Mouse (Mus musculus) forebrain, embryonic 12.5 days (tissue): ENCODE data around the gene Nek11. TPM values are rescaled to one million over a fixed set of nuclear protein-coding genes. Genes with fewer than 3 reads are reported as not detected.

Experiments
- ATAC-seq: fragments of 200-750 bp; cut with Nextera tagmentation; 2 replicates; pipeline ENCODE4 v1.8.0; 2017; ENCODE audit warnings: moderate TSS enrichment; ENCODE audit not compliant: low FRiP score
- H3K27ac ChIP-seq: fragments of 300-500 bp; sonication (generic); 2 replicates; pipeline ENCODE4 v1.5.1; 2016; ENCODE audit warnings: mild to moderate bottlenecking
- H3K27me3 ChIP-seq: fragments of 300-500 bp; sonication (generic); 2 replicates; pipeline ENCODE4 v1.6.1; 2016; ENCODE audit warnings: mild to moderate bottlenecking
- H3K36me3 ChIP-seq: fragments of 300-500 bp; sonication (generic); replicated peaks from 2 replicates; pipeline ENCODE4 v1.6.1; 2016; ENCODE audit warnings: mild to moderate bottlenecking
- H3K4me1 ChIP-seq: fragments of 300-500 bp; sonication (generic); 2 replicates; pipeline ENCODE4 v1.6.1; 2016
- H3K4me2 ChIP-seq: fragments of 300-500 bp; sonication (generic); 2 replicates; pipeline ENCODE4 v1.6.1; 2016; ENCODE audit warnings: mild to moderate bottlenecking, moderate library complexity
- H3K4me3 ChIP-seq: fragments of 300-500 bp; sonication (generic); replicated peaks from 2 replicates; pipeline ENCODE4 v1.5.1; 2016; ENCODE audit warnings: mild to moderate bottlenecking
- H3K9ac ChIP-seq: fragments of 300-500 bp; sonication (generic); 2 replicates; pipeline ENCODE4 v1.6.1; 2016; ENCODE audit warnings: mild to moderate bottlenecking
- H3K9me3 ChIP-seq: fragments of 300-500 bp; sonication (generic); 2 replicates; pipeline ENCODE4 v1.6.1; 2016
- WGBS: fragments of 180-500 bp; shearing (Covaris S2); methylation state at CpG from one replicate; pipeline ENCODE4 v1.1.7; 2016; 5-methylcytosine and 5-hydroxymethylcytosine counted together
- polyA plus RNA-seq: library from polyadenylated mRNA; unstranded; fragments of >200 nt; fragmentation: Nextera tagmentation; extraction: Ambion mirVana; gene quantifications from 2 replicates; pipeline ENCODE4 v1.2.1, GENCODE M21; 2016

Gene Nek11
- 0.70 and 1.0 TPM in 2 replicates for polyA plus RNA-seq

DNA sequence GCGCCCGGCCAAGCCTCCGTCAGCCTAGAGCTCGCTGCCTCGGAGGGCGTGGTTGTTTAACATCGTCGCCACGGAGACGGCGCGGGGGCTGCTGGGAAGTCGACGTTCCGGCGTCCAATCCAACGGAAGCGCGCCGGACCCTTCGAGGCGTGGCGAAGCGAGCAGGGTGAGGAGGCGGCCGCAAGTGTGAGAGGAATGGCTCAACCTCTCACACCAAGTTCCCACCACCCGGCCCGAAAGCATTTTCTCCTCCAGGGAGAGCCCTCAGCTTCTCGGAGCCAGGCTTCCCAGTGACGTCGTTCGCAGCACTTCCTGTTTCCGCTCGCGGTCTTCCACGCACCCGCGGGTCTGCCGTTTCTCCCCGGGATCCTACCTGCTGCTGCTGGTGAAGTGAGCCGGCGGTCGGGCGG, at the start of gene Nek11, which contains the start of gene Aste1:
Gene Nek11 (minus strand): TSS at position 307 of the 410 bp plus-strand sequence.
Gene Aste1 (plus strand): TSS at position 175 of the 410 bp plus-strand sequence.
- Histone ChIP-seq H3K4me1 (peaks cover 26% of the 10 kb centered on the region), H3K27me3 (peaks cover 4% of the 10 kb centered on the region; the same call in 1 of the 2 replicates)

DNA sequence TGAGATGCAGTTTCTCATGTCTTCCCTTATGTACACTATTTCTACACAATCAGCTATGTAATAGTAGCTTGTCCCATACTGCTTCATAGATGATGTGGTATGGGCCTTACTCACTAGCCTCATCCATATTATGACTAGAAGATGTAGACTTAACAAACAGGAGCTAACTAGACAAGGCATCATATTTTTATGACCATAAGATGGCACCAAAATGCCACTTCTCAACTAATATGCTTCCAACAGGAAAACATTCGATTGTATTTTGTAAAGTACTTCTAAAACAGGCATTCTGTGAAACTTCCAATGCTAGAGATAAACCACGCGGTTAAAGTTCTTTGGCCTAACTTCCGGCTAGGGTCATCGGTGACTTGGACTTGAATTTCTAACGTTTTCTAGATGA, 13.2 kb upstream of the Nek11 start:
- H3K4me3 ChIP-seq = no peak overlapping the region
- no peak overlapping the region for H3K9ac ChIP-seq
- H3K4me1 ChIP-seq = no peaks in the 10 kb centered on the region
- H3K27me3 ChIP-seq = no peaks in the 10 kb centered on the region
- 95% methylated on average over 6 of the region's 6 CpGs for WGBS
- H3K36me3 ChIP-seq = peaks cover 25% of the 10 kb centered on the region
- H3K27ac ChIP-seq = no peak overlapping the region
- H3K9me3 ChIP-seq = no peaks in the 10 kb centered on the region
- no peak for ATAC-seq
- no peak overlapping the region for H3K4me2 ChIP-seq

More for the DNA sequence above, at the start of gene Nek11, which contains the start of gene Aste1:
- Histone ChIP-seq H3K4me3 (peak within 1 kb of the TSS; percentile 72), H3K9ac (peak within 1 kb of the TSS; percentile 71), H3K4me2 (peak within 1 kb of the TSS; percentile 68), H3K9me3 (no peaks in the 10 kb centered on the region), H3K36me3 (peaks cover 11% of the 10 kb centered on the region), H3K27ac (peak within 1 kb of the TSS; percentile 88)
- WGBS = under 1% methylated on average over 44 of the region's 44 CpGs
- ATAC-seq = peak; percentile 98

DNA sequence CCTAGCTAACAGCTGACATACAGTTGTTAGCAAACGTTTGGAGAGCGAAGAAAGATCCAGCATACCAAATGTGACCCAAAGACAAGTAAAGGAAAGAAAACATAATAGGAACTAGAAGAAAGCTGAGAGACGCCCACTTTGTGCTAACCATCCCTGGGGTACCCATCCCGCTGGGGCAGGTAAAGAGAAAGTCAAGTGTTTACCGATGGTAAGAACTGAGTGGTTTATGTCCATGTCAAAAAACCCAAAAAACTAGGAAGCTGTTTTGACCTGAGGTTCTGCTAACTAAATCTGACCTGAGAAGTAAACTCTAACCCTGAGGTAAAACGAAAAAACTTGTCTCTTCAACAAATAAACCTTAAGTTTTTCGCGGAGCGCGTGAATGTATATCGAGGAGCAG, 604 bp downstream of the Nek11 start:
- H3K9ac ChIP-seq = peak overlapping the region; percentile 71; the same call in 1 of the 2 replicates
- H3K4me1 ChIP-seq = peaks cover 26% of the 10 kb centered on the region
- no peak for ATAC-seq

DNA sequence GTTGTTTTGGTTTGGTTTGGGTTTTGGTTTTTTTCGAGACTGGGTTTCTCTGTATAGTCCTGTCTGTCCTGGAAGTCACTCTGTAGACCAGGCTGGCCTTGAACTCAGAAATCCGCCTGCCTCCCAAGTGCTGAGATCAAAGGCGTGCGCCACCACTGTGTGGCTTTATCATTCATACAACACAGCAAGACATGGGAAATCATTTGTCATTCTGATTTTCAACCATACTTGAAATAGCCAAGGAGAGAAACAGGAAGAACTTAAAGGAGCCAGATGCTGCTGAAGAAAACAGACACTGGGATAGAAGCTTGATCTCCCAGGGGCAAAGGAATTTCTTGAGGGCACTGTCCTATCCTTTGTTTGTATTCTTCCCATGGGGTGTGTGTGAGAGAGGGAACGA, 4.7 kb downstream of the Nek11 start:
- Histone ChIP-seq H3K27me3 (peaks cover 4% of the 10 kb centered on the region; the same call in 1 of the 2 replicates), H3K4me2 (no peak overlapping the region), H3K4me3 (no peak overlapping the region), H3K27ac (no peak overlapping the region), H3K9ac (no peak overlapping the region), H3K4me1 (no peaks in the 10 kb centered on the region), H3K9me3 (no peaks in the 10 kb centered on the region), H3K36me3 (no peaks in the 10 kb centered on the region)
- ATAC-seq = no peak
- WGBS = 74% methylated on average over 4 of the region's 5 CpGs

More for the DNA sequence above, 604 bp downstream of the Nek11 start:
- Histone ChIP-seq H3K36me3 (peaks cover 11% of the 10 kb centered on the region), H3K27ac (no peak overlapping the region), H3K9me3 (no peaks in the 10 kb centered on the region), H3K4me3 (peak overlapping the region; percentile 72), H3K4me2 (peak overlapping the region; percentile 68), H3K27me3 (peaks cover 4% of the 10 kb centered on the region; the same call in 1 of the 2 replicates)
- 13% methylated on average over 11 of the region's 11 CpGs for WGBS

DNA sequence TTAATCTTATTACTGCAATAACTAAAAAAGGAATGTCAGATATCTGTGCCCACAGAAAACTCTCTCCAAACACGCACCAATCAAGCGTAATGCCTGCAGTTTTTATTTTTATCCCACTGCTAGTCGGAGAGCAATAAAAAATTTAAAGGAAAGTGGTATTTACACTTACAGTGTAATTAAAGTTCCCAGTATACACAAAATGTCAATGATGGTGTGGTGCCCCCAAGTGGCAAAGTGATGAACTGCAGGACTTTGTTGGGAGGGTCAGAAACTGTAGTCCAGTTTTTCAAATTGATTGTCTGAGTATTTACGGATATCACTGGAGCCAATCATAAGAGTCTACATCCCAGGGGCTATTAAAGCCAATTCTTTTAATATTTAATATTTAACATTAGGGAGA, 6.0 kb downstream of the Nek11 start:
- Histone ChIP-seq H3K4me3 (no peak overlapping the region), H3K36me3 (no peaks in the 10 kb centered on the region), H3K27me3 (peaks cover 4% of the 10 kb centered on the region; the same call in 1 of the 2 replicates), H3K4me1 (no peaks in the 10 kb centered on the region), H3K9me3 (no peaks in the 10 kb centered on the region), H3K4me2 (no peak overlapping the region), H3K27ac (no peak overlapping the region), H3K9ac (no peak overlapping the region)
- WGBS = 17% methylated on average over 4 of the region's 4 CpGs
- ATAC-seq = no peak

DNA sequence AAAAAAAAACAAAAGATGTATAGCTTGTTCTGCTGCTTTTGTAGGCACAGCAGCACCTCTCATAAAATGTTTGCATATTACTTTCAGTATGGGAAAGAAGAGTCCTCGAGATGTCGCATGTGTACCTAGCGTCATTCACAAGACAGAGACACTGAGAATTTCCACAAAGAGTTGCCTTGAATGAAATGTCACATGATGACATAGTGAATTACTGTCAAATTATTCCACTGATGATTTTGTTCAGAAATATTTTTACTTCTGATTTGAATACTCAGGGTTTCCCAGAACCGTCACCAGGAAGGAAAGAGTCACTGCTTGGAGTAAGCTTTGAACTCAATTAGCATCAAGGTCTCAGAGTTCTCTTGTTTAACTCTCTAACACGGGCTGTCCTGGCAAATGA, 7.9 kb downstream of the Nek11 start:
- 87% methylated on average over 5 of the region's 5 CpGs for WGBS
- no peak overlapping the region for H3K27ac ChIP-seq
- H3K9ac ChIP-seq = no peak overlapping the region
- H3K36me3 ChIP-seq = no peaks in the 10 kb centered on the region
- no peaks in the 10 kb centered on the region for H3K4me1 ChIP-seq
- no peaks in the 10 kb centered on the region for H3K27me3 ChIP-seq
- H3K4me3 ChIP-seq = no peak overlapping the region
- no peaks in the 10 kb centered on the region for H3K9me3 ChIP-seq
- H3K4me2 ChIP-seq = no peak overlapping the region
- no peak for ATAC-seq

DNA sequence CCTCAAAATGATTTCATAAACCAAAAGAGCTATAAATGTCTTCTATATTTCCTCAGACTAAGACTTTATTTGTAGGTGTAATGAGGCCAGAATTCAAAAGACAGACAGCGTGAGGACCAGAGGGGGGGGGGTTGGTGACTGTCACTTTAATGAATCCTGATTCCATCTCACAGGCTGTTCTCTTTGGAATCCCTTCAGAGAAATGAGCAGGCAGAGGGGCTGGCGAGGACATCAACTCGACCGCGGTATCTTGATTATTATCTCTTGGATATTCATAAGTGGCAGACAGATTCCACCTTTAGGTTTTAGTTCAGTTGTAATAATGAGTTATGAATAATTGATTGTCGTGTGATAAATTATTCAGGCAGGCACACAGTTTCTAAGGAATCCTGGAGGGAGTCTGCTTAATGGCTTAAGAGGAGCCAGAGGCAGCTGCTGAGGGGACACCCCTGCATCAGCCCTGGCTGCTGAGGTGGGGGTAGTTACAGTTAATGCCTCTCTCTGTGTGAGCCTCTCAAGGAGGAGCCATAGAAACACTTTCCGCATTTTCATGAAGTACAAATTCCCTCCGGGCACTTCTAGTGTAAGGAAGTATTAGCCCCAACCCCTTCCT, 15.7 kb downstream of the Nek11 start:
- no peaks in the 10 kb centered on the region for H3K27me3 ChIP-seq
- peak; percentile 68; the same call in 1 of the 2 replicates for ATAC-seq
- no peak overlapping the region for H3K4me2 ChIP-seq
- no peaks in the 10 kb centered on the region for H3K36me3 ChIP-seq
- no peak overlapping the region for H3K4me3 ChIP-seq
- no peak overlapping the region for H3K9ac ChIP-seq
- H3K4me1 ChIP-seq = peaks cover 7% of the 10 kb centered on the region
- no peaks in the 10 kb centered on the region for H3K9me3 ChIP-seq
- 63% methylated on average over 8 of the region's 8 CpGs for WGBS
- no peak overlapping the region for H3K27ac ChIP-seq

DNA sequence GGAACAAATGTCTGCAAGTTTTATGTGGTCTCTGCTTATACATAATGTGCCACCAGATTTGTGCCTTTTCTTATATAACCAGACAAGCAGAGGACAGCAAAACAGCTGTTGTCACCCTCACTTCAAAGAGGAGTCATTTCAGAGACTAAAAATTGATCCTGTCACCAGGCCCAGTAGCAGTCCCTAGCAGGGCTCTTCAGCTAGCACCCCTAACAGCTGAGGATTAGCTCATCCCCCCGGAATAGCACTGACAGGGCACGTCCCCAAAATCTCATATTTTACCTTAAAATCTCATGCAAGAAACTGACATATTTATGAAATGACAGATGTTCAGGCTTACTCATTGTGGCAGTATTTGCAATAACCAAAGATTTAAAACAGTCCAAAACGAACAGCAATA, 17.7 kb downstream of the Nek11 start:
- H3K27ac ChIP-seq = no peak overlapping the region
- H3K9ac ChIP-seq = no peak overlapping the region
- no peaks in the 10 kb centered on the region for H3K27me3 ChIP-seq
- H3K4me1 ChIP-seq = peaks cover 7% of the 10 kb centered on the region
- no peak overlapping the region for H3K4me3 ChIP-seq
- H3K4me2 ChIP-seq = no peak overlapping the region
- H3K9me3 ChIP-seq = no peaks in the 10 kb centered on the region
- no peak for ATAC-seq
- no peaks in the 10 kb centered on the region for H3K36me3 ChIP-seq
- 78% methylated on average over 3 of the region's 3 CpGs for WGBS

DNA sequence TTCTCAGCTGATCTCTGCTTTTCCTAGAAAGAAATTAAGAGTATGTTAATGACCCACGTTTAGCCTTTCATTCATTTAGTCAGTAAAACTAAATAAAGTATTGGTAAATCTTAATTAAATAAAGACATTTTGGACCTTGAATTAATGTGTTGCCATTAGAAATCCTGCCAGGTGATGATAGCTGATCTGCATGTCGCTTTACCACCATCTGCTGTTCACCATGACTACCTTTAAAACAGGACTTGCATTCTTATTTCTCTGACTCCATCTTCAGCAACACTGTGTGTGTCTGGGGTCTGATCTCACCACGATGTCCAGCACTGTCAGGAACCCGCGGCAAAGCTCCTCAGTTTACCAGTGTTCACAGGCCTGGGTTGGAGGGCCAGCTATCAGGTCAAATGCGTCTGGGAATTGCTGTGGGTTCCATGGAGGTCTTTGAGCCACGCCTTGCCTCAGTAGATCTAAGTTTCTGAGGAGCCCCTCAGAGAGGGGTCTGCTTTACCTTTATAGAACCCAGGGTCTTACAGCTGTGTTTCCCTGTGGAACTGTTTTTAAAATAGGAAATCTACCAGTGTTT, 18.3 kb downstream of the Nek11 start:
- H3K27me3 ChIP-seq = no peaks in the 10 kb centered on the region
- ATAC-seq = no peak
- H3K4me1 ChIP-seq = peaks cover 7% of the 10 kb centered on the region
- H3K9ac ChIP-seq = no peak overlapping the region
- no peak overlapping the region for H3K4me2 ChIP-seq
- no peak overlapping the region for H3K27ac ChIP-seq
- H3K4me3 ChIP-seq = no peak overlapping the region
- WGBS = 80% methylated on average over 7 of the region's 7 CpGs
- H3K9me3 ChIP-seq = no peaks in the 10 kb centered on the region
- no peaks in the 10 kb centered on the region for H3K36me3 ChIP-seq

DNA sequence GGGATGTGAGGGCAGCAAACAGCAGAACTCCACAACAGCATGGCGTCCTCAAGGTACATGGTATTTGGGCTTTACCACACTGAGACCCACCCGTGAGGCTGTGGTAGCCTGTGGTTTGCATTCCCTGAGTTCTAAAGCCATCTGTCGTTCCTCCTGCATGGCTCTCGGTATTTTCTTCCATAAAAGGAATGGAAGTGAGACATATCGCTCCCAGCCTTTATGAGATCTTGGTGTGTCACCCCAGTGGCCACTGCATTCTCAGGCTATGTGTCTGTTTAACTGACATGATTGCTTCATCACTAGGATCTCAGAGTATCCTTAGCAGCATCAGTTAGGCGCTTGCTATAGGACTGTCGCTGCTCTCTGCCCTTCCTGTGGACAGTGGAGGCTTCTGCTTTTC, 18.9 kb downstream of the Nek11 start:
- no peak overlapping the region for H3K27ac ChIP-seq
- no peak for ATAC-seq
- no peaks in the 10 kb centered on the region for H3K36me3 ChIP-seq
- H3K4me3 ChIP-seq = no peak overlapping the region
- no peak overlapping the region for H3K9ac ChIP-seq
- peaks cover 7% of the 10 kb centered on the region for H3K4me1 ChIP-seq
- H3K9me3 ChIP-seq = no peaks in the 10 kb centered on the region
- no peaks in the 10 kb centered on the region for H3K27me3 ChIP-seq
- 87% methylated on average over 7 of the region's 7 CpGs for WGBS
- H3K4me2 ChIP-seq = no peak overlapping the region

DNA sequence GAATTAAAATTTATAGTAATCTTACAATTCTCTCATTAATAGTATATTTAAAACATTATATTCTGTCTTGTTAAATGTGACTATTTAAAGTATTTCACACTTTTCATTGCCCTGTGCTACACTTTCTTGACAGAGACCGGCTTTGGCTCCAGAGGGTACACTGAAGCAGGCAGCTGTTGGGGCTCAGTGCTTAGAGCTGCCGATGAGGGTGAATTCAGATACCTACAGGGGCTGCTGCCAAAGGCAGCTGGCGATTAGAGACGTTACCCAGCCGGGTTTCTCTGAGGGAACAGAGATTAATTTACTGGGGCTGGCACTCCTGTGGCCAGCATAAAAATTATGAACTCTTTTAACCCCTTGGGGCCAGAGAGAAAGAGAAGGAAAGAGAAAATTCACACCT, 21.0 kb downstream of the Nek11 start:
- no peak overlapping the region for H3K9ac ChIP-seq
- H3K4me3 ChIP-seq = no peak overlapping the region
- no peaks in the 10 kb centered on the region for H3K36me3 ChIP-seq
- no peaks in the 10 kb centered on the region for H3K4me1 ChIP-seq
- H3K27ac ChIP-seq = no peak overlapping the region
- no peak for ATAC-seq
- H3K9me3 ChIP-seq = no peaks in the 10 kb centered on the region
- H3K27me3 ChIP-seq = no peaks in the 10 kb centered on the region
- WGBS = 68% methylated on average over 5 of the region's 5 CpGs
- H3K4me2 ChIP-seq = no peak overlapping the region

DNA sequence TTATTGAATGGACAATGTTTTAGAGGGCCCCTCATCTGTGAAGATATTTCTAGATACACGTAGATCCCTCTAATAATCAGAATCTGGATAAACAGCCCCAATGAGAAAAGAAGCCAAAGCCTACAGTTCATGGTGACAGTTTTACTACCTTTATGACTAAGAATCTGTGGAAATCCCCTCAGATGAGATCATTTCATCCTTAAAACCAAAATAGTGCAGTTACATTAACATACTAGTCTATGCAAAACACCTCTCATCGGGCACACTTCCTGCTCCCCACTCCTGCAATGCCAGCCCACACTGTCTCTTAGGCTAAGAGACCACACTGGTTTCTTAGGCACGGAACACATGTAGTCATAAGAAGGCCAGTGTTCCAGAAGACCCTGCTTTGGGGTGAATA, 26.7 kb downstream of the Nek11 start:
- no peaks in the 10 kb centered on the region for H3K9me3 ChIP-seq
- H3K4me3 ChIP-seq = no peak overlapping the region
- no peak overlapping the region for H3K27ac ChIP-seq
- H3K4me2 ChIP-seq = no peak overlapping the region
- ATAC-seq = no peak
- no peaks in the 10 kb centered on the region for H3K27me3 ChIP-seq
- 86% methylated on average over 3 of the region's 3 CpGs for WGBS
- no peaks in the 10 kb centered on the region for H3K4me1 ChIP-seq
- H3K9ac ChIP-seq = no peak overlapping the region
- no peaks in the 10 kb centered on the region for H3K36me3 ChIP-seq

DNA sequence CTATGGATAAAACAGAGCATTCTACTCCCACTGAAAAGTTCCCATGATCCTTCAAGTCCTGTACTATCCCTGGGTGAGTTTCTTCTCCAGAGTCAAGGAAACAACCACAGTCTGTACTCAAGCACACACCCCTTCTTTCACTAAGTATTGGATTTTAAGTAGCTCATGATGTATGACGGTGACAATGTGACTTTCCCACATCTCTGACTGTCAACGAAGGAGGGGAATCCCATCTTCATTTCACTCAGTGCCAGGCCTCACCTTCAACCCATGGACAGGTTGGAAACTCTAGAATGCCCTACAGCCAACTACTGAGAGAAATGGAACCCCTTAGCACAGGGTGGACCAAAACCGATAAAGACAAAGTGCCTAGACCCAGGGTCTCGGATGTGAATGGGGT, 29.1 kb downstream of the Nek11 start:
- no peaks in the 10 kb centered on the region for H3K9me3 ChIP-seq
- no peak overlapping the region for H3K27ac ChIP-seq
- H3K27me3 ChIP-seq = no peaks in the 10 kb centered on the region
- H3K36me3 ChIP-seq = no peaks in the 10 kb centered on the region
- no peak overlapping the region for H3K4me2 ChIP-seq
- H3K4me1 ChIP-seq = no peaks in the 10 kb centered on the region
- H3K4me3 ChIP-seq = no peak overlapping the region
- ATAC-seq = no peak
- H3K9ac ChIP-seq = no peak overlapping the region
- WGBS = 94% methylated on average over 4 of the region's 4 CpGs
